Mouse (Mus musculus) embryonic facial prominence, embryonic 13.5 days (tissue): ENCODE results near the gene Tas2r118. TPM values are rescaled to one million over a fixed set of nuclear protein-coding genes. Genes with fewer than 3 reads are reported as not detected.

ENCODE experiments used
- ATAC-seq: fragments of 200-750 bp; cut with Nextera tagmentation; 2 replicates; pipeline ENCODE4 v1.8.0; 2017; ENCODE audit warnings: low read depth; ENCODE audit not compliant: insufficient number of reproducible peaks, insufficient read depth, low FRiP score, low TSS enrichment
- H3K27ac ChIP-seq: fragments of 300-500 bp; sonication (generic); 2 replicates; pipeline ENCODE4 v1.5.1; 2015; ENCODE audit warnings: moderate library complexity, mild to moderate bottlenecking, inconsistent platforms
- H3K27me3 ChIP-seq: fragments of 300-500 bp; sonication (generic); 2 replicates; pipeline ENCODE4 v1.6.1; 2015; ENCODE audit warnings: mild to moderate bottlenecking, inconsistent platforms
- H3K36me3 ChIP-seq: fragments of 300-500 bp; sonication (generic); 2 replicates; pipeline ENCODE4 v1.6.1; 2015; ENCODE audit warnings: mild to moderate bottlenecking, inconsistent platforms
- H3K4me1 ChIP-seq: fragments of 300-500 bp; sonication (generic); 2 replicates; pipeline ENCODE4 v1.6.1; 2015; ENCODE audit warnings: inconsistent platforms
- H3K4me2 ChIP-seq: fragments of 300-500 bp; sonication (generic); 2 replicates; pipeline ENCODE4 v1.6.1; 2015; ENCODE audit warnings: moderate library complexity, mild to moderate bottlenecking, inconsistent platforms
- H3K4me3 ChIP-seq: fragments of 300-500 bp; sonication (generic); 2 replicates; pipeline ENCODE4 v1.5.1; 2015; ENCODE audit warnings: mild to moderate bottlenecking, inconsistent platforms
- H3K9ac ChIP-seq: fragments of 300-500 bp; sonication (generic); 2 replicates; pipeline ENCODE4 v1.6.1; 2015; ENCODE audit warnings: mild to moderate bottlenecking, inconsistent platforms
- H3K9me3 ChIP-seq: fragments of 300-500 bp; sonication (generic); 2 replicates; pipeline ENCODE4 v1.6.1; 2016; ENCODE audit warnings: inconsistent platforms
- WGBS: fragments of 180-500 bp; shearing (Covaris S2); methylation state at CpG from one replicate; pipeline ENCODE4 v1.1.7; 2015; ENCODE audit warnings: mixed read lengths; 5-methylcytosine and 5-hydroxymethylcytosine counted together
- polyA plus RNA-seq: library from polyadenylated mRNA; unstranded; fragments of >200 nt; fragmentation: Nextera tagmentation; extraction: Ambion mirVana; gene quantifications from 2 replicates; pipeline ENCODE4 v1.2.1, GENCODE M21; 2015

Tas2r118 gene
- polyA plus RNA-seq = not detected in 2 replicates

DNA sequence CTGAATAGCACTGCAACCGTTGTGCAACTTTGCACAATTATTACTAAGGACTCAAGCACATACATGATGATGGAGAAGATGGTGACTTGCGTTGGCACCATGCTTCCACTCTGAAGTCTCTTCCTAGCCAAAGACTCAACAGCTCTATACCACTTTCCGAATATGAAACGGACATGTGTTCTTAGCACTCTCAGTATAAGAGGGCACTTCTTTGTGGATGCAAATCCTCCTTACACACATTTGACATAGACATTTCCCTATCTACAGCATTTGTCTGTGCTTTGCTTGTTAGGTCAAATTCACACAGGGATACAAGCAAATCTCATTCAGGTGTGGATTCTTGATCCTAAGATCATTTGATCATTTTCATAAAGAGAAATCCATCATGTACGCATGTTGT is at the start of gene Tas2r118:
Tas2r118 (minus strand) TSS at position 101 of the 400 bp plus-strand sequence.
- H3K4me1 ChIP-seq = no peaks in the 10 kb centered on the region
- H3K4me2 ChIP-seq = no peak within 1 kb of the TSS
- no peak within 1 kb of the TSS for H3K4me3 ChIP-seq
- H3K9ac ChIP-seq = no peak within 1 kb of the TSS
- no peak within 1 kb of the TSS for H3K27ac ChIP-seq
- no peaks in the 10 kb centered on the region for H3K27me3 ChIP-seq
- no peaks in the 10 kb centered on the region for H3K36me3 ChIP-seq
- 91% methylated on average over 5 of the region's 5 CpGs for WGBS
- ATAC-seq = no peak
- no peaks in the 10 kb centered on the region for H3K9me3 ChIP-seq

GRCm38 (mm10) chr6:24018320-24018719 is 48.5 kb upstream of the Tas2r118 start:
- Histone ChIP-seq H3K4me1 (no peaks in the 10 kb centered on the region), H3K9me3 (no peaks in the 10 kb centered on the region), H3K36me3 (no peaks in the 10 kb centered on the region), H3K4me3 (no peak overlapping the region), H3K9ac (no peak overlapping the region), H3K27ac (no peak overlapping the region), H3K4me2 (no peak overlapping the region), H3K27me3 (no peaks in the 10 kb centered on the region)
- 89% methylated on average over 5 of the region's 5 CpGs for WGBS
- ATAC-seq = no peak

- no peaks in the 10 kb centered on the region for H3K27me3 ChIP-seq
- no peak overlapping the region for H3K9ac ChIP-seq
- no peak for ATAC-seq
- no peaks in the 10 kb centered on the region for H3K36me3 ChIP-seq
- H3K9me3 ChIP-seq = no peaks in the 10 kb centered on the region
- WGBS = 77% methylated on average over 2 of the region's 2 CpGs
- no peak overlapping the region for H3K4me3 ChIP-seq
- H3K4me2 ChIP-seq = no peak overlapping the region
- H3K4me1 ChIP-seq = no peaks in the 10 kb centered on the region
- no peak overlapping the region for H3K27ac ChIP-seq
Measured at GRCm38 (mm10) chr6:23993276-23993675, 23.4 kb upstream of the Tas2r118 start.

DNA sequence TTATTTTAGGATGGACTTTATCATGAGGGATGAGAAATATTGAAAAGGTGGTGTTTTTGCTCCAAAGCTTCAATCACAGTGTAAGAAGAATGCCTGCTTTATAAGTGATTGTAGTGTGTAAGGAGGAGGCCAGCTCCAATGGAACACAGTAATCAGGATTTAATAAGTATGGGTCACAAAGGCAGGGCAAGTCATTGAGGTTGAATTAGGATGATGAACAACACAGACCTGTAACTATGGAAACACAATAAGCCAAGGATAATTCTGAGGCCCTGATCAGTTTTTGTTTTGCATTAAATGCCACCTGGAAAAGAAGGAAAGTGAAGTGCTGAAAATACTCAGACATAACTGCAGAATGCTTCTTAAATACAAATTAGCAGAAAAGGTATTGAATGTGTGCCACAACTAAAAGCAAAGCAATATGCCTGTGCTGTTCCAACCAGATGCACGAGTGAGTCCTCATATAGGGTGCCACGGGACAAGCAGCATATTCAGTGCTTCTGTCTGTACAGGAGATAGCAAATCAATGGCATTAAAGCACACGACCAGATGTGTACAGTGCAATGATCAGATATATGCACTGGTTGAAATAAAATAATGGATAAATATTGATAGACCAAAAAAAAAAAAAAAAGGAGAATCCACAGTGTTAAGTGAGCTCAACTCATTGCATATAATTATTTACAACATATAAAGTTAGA is 21.0 kb upstream of the Tas2r118 start:
- H3K27me3 ChIP-seq = no peaks in the 10 kb centered on the region
- whole genome bisulfite sequencing = 69% methylated on average over 3 of the region's 3 CpGs
- H3K9me3 ChIP-seq = no peaks in the 10 kb centered on the region
- H3K36me3 ChIP-seq = no peaks in the 10 kb centered on the region
- H3K27ac ChIP-seq = no peak overlapping the region
- no peak overlapping the region for H3K4me3 ChIP-seq
- no peak overlapping the region for H3K9ac ChIP-seq
- no peak for ATAC-seq
- 0 out of 2 replicates have a peak, but pooled peaks cover 2% of the 10 kb centered on the region for H3K4me1 ChIP-seq
- H3K4me2 ChIP-seq = no peak overlapping the region

DNA sequence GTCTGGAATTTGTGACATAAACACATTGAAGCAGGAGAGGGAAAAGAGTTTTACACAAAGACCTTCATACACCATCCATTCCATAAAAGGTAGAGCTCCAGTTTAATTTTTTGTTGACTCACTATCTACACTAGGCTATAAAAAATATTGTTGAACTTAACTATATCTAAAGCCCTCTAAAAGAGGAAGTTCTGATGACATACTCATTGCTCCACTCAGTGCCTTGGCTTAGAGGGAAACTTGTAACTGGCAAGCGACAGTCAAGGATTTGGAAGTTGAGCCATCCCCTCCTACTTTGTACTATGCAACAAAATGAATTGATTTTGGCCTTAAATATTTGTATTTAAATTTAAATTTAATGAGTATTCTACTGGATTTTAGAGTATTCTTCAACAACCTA is 16.4 kb upstream of the Tas2r118 start:
- Histone ChIP-seq H3K4me2 (no peak overlapping the region), H3K9ac (no peak overlapping the region), H3K4me3 (no peak overlapping the region), H3K27me3 (no peaks in the 10 kb centered on the region), H3K9me3 (no peaks in the 10 kb centered on the region), H3K27ac (no peak overlapping the region), H3K36me3 (no peaks in the 10 kb centered on the region), H3K4me1 (0 out of 2 replicates have a peak, but pooled peaks cover 4% of the 10 kb centered on the region)
- no peak for ATAC-seq
- 73% methylated on average over 1 of the region's 1 CpGs for WGBS

DNA sequence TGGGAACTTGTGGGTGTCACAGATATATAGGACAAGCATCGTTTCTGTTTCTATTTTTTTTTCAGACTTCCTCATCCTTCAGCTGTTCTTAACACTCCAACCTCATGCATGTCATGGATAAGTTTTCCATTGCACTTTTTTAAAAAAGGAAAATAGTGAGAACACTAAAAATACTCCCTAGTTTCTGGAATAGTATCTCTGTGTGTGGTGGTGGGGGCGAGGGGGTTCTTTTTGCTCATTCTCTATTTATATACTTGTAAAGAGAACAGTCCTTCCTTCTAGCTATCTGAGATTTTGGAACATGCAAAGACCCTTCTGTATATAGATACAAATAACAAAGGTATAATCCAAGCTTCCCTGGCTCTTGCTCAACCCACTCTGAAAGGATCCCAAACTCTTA is 2.9 kb downstream of the Tas2r118 start:
- Histone ChIP-seq H3K4me2 (no peak overlapping the region), H3K9me3 (no peaks in the 10 kb centered on the region), H3K4me3 (no peak overlapping the region), H3K9ac (no peak overlapping the region), H3K4me1 (no peaks in the 10 kb centered on the region), H3K27ac (no peak overlapping the region), H3K36me3 (no peaks in the 10 kb centered on the region), H3K27me3 (no peaks in the 10 kb centered on the region)
- 77% methylated on average over 2 of the region's 2 CpGs for WGBS
- no peak for ATAC-seq

DNA sequence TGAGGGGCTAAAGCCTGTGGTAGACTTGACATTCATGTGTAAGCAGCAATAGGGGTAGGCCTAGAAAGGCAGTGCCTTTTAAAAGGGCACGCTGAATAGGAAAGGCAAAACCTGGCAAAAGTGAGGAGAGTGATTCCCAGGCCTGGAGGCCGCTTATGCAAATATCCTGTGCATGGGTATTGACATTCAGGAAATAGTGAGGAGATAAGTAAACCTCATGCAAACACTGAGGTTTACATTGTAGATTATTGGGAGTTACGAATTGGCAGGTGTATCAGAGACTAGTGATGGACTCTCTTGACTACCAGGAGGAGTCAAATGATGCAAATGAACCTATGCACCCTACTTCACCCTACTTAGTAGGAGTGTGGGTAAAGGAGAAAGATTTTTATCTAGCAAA is 3.9 kb downstream of the Tas2r118 start:
- Histone ChIP-seq H3K27ac (no peak overlapping the region), H3K9me3 (no peaks in the 10 kb centered on the region), H3K9ac (no peak overlapping the region), H3K4me2 (no peak overlapping the region), H3K4me3 (no peak overlapping the region), H3K27me3 (no peaks in the 10 kb centered on the region), H3K36me3 (no peaks in the 10 kb centered on the region), H3K4me1 (no peaks in the 10 kb centered on the region)
- ATAC-seq = no peak
- WGBS = 78% methylated on average over 3 of the region's 3 CpGs

DNA sequence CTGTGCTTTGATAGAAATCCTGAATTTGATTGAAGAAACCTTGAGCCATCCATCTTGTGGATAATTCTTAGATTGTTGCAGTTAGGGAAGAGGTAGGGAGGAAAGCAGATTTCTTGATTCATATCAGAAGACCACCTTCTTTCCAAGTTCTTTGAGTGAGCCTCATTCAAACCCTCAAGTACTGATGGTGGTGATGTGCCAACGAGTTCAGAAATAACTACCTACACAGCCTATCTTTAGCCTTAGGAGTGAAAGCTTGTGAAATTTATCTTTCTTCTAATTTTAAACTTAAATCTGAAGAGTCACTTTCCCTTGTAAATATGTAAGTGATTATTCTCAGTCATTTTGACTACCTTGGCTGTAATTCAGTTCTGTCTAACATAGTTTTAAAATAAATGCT is 6.1 kb downstream of the Tas2r118 start:
- Histone ChIP-seq H3K9ac (no peak overlapping the region), H3K27ac (no peak overlapping the region), H3K9me3 (no peaks in the 10 kb centered on the region), H3K4me2 (no peak overlapping the region), H3K27me3 (no peaks in the 10 kb centered on the region), H3K36me3 (no peaks in the 10 kb centered on the region), H3K4me1 (no peaks in the 10 kb centered on the region), H3K4me3 (no peak overlapping the region)
- no peak for ATAC-seq
- WGBS = 74% methylated on average over 1 of the region's 1 CpGs

GRCm38 (mm10) chr6:23940776-23941175 is 29.1 kb downstream of the Tas2r118 start:
- Histone ChIP-seq H3K4me3 (no peak overlapping the region), H3K27ac (no peak overlapping the region), H3K36me3 (no peaks in the 10 kb centered on the region), H3K9ac (no peak overlapping the region), H3K4me1 (no peaks in the 10 kb centered on the region), H3K27me3 (no peaks in the 10 kb centered on the region), H3K9me3 (no peaks in the 10 kb centered on the region), H3K4me2 (no peak overlapping the region)
- ATAC-seq = no peak
- WGBS = 95% methylated on average over 1 of the region's 1 CpGs

DNA sequence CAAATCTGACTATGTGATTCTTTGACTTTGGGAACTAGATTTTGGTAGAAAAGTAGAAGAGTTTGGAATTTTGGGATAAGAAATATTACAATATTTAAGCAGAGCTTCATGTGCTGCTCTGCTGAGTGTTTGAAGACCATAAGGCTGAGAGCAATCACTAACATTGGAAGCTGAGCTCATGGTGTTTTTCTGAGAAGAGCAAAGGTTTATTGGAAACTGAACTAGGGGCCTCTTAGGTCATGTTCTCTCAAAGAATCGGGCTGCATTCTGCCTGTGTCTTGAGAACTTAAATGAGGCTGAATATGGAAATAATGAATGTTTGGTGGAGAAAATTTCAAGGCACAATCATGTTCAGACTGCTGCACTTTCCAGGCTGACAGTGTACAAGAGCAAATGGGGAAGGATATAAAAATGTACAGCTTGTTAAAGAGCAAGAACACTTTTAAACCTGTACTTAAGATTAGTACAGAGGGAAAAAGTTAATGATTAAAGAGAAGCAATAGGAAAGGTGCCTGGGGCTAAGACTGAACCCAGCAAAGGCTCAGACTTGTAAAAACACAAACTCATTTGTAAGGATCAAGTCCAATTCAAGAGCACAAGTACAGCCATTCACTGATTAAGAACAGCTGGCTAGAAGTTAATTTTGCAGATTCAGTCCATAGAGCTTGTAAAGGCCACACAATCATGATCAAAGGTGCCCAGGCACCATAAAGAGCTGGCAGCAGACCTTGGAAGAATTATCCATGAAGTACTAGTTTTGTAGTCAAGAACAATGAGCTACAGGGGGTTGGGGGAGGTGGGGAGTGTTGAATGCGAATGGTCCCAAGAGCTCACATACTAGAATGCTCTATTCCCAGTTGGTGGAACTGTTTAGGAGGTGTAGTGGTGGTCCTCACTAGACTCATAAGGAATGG is 31.0 kb downstream of the Tas2r118 start:
- no peak overlapping the region for H3K4me2 ChIP-seq
- no peak overlapping the region for H3K27ac ChIP-seq
- H3K27me3 ChIP-seq = no peaks in the 10 kb centered on the region
- H3K9me3 ChIP-seq = no peaks in the 10 kb centered on the region
- H3K9ac ChIP-seq = no peak overlapping the region
- H3K36me3 ChIP-seq = no peaks in the 10 kb centered on the region
- ATAC-seq = no peak
- no peaks in the 10 kb centered on the region for H3K4me1 ChIP-seq
- no peak overlapping the region for H3K4me3 ChIP-seq
- WGBS = 58% methylated on average over 2 of the region's 2 CpGs

DNA sequence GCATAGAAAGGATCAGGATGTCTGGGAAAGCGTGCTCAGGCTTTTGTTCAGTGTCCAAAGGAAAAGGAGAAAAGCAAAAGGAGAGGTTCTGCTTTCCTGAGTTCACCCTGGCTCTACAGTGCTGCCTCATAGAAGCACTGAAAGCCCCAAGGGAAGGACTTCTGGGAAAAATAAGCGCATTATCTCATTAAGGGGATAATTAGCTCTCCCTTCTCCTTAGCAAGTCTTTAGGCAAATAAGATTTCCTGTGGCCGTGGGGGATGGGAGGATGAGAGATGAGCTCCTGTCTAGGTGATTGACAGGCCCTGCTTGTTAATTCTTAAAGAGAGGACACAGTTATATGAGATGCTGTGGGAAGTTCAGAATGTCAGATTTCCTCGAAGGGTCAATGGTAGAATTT is 33.4 kb downstream of the Tas2r118 start:
- Histone ChIP-seq H3K4me1 (no peaks in the 10 kb centered on the region), H3K27ac (no peak overlapping the region), H3K36me3 (no peaks in the 10 kb centered on the region), H3K9ac (no peak overlapping the region), H3K9me3 (no peaks in the 10 kb centered on the region), H3K4me3 (no peak overlapping the region), H3K4me2 (no peak overlapping the region), H3K27me3 (no peaks in the 10 kb centered on the region)
- no peak for ATAC-seq
- 18% methylated on average over 4 of the region's 4 CpGs for WGBS

DNA sequence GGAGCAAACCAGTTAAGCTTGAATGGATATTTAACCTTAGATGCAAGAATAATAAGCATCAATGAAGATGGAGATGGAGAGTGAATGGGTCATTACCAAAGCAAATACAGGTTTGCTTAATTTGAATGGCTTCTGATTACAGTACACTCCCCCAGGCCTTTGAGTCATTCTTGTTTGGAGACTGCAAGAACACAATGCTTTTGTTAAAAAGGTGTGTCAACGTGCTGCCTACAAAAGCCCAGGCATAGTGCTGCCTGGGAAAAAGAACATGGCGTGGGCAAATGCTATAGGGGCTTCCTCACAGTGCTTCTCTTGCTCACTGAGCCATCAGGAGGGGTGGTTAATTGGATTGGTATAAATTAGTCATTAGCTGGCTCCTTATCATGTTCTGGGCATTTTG is 46.1 kb downstream of the Tas2r118 start:
- Histone ChIP-seq H3K27me3 (no peaks in the 10 kb centered on the region), H3K9me3 (no peaks in the 10 kb centered on the region), H3K36me3 (no peaks in the 10 kb centered on the region), H3K9ac (no peak overlapping the region), H3K4me3 (no peak overlapping the region), H3K27ac (no peak overlapping the region), H3K4me2 (no peak overlapping the region), H3K4me1 (no peaks in the 10 kb centered on the region)
- no peak for ATAC-seq
- 55% methylated on average over 2 of the region's 2 CpGs for WGBS
